Mouse (Mus musculus) thymus, postnatal 4 days (tissue): ENCODE results near the gene Ptpn5.
A peak's percentile ranks its signal among the peaks of the same experiment; 100 is the strongest.

Source experiments
- DNase-seq: peaks from one replicate; pipeline ENCODE4 v3.0.0; 2021

Gene Ptpn5

DNA sequence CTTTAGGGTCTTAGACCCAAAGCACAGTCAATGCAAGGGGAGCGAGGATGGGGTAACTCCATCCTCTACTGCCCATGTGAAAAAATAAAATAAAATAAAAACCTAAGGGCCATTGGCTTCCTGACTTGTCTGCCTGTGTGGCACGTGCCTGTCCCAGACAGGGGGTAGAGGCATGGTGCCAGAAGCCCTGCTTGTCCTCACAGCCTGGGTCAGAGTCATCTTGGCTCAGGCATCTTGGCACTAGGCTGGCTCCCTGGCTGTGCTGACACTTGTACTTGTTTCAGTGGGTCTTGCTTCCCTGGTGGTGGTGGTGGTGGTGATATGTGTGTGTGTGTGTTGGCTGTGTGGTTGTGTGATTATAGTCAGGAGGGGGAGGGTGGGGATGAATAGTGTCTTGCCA is 78.8 kb downstream of the Ptpn5 start:
- no peak for DNase-seq

DNA sequence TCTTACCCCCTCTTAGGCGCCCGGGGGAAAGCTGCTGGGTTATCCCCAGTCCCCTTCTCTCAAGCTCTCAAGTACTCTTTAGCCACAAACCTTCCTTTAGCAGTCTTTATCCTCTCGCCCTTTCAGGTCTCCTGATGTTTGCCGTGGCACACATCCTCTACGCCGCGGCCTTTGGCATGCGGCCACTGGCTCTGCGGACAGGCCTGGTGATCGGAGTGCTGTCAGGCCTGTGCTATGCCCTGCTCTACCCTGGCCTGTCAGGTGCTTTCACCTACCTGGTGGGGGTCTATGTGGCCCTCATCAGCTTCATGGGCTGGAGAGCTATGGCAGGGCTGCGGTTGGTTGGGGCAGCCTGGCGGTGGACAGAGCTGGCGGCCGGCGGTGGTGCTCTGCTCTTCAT is 80.2 kb downstream of the Ptpn5 start:
- DNase-seq: no peak

DNA sequence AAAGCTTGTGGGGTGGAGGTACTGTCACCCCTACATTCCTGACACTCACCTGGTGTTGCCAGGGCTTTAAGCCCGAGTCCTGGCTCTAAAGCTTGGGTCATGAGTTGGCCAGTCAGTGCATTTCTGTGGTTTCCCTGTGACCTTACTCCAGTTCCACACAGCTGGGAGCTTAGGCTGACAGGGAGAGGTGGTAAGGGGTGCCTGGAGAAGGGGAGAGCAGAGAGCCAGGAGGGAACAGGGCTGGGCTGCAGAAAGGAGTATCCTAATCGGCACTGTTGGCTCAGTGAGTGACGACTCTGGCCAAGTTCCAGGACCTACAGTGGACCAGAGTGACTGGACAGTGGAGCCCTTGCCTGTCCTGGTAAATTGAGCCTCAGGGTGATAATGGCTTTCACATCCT is 81.2 kb downstream of the Ptpn5 start:
- DNase-seq: no peak

DNA sequence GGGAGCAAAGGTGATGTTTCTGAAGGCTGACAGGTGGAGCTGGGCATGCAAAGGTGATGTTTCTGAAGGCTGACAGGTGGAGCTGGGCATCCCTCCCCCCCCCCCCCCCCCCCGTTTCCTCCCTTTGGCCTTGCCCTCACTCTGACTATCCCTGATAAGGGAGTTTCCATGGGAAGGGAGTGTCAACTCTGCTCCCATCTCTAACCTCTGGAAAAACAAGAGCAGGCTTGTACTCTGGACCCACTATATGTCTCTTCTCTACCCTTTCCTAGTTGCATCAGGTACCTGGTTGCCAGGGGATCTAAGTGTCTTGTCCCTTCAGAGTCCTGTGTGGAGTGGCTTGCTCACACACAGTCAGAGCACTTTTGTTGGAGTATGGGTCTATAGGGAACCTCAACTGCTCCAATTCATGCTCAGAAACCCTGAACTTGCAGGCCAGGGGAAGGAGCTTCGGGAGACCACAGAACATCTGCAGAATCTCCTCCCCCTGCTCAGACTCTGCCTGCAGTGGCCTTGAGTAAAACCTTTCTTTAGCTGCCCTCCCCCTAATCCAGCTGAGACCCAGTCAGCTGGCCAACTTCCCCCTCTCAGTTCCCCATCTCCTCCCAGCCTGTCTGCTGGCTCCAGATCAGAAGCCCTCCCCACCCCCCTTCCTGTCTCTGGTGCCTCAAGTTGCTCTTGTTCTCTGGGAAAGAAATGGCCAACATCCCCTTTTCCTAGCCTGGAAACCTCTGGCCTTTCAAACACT is 81.9 kb downstream of the Ptpn5 start:
- DNase-seq: peak; percentile 31

DNA sequence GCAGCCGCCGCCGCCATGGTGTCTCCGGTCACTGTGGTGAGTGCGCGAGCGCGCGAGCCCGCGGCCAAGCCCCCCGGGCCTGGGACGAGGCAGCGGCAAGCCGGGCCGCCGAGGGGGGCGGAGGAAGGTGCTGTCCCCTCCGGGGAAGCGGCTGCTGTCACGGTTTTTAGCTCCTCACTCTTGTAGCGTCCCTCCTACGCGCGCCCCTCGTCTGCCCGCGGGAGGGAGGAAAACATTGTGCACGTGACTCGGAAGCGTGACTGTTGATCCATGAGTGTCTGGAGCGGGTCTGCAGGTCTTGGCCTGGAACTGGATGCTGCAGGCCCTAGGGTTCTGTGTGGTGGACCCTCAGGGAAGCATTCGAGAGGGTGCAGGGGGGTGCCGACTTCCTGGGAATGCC is 82.7 kb downstream of the Ptpn5 start:
- no peak for DNase-seq

DNA sequence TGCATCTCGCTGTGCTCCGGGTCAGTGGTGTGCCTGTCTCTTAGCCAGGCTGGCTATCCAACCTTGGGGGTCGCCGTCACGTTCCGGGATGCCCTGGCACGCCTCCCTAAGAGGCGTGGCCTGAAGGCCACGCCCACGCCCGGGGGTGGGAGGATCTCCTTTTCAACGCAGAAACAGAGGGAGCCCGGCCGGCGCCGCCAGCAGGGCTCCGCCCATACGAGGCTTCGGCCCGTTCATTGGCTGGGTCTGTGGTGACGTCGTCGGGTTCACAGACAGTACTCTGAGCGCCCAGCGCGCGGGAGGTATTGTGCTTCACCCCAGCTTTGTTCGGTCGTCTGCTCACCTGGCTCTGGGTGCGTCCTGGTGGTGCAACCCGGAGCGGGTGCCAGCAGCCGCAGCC is 83.1 kb downstream of the Ptpn5 start, which contains the start of gene Tmem86a:
TSS of gene Tmem86a (plus strand) at position 236 of the 400 bp plus-strand sequence.
- DNase-seq: peak; percentile 96

DNA sequence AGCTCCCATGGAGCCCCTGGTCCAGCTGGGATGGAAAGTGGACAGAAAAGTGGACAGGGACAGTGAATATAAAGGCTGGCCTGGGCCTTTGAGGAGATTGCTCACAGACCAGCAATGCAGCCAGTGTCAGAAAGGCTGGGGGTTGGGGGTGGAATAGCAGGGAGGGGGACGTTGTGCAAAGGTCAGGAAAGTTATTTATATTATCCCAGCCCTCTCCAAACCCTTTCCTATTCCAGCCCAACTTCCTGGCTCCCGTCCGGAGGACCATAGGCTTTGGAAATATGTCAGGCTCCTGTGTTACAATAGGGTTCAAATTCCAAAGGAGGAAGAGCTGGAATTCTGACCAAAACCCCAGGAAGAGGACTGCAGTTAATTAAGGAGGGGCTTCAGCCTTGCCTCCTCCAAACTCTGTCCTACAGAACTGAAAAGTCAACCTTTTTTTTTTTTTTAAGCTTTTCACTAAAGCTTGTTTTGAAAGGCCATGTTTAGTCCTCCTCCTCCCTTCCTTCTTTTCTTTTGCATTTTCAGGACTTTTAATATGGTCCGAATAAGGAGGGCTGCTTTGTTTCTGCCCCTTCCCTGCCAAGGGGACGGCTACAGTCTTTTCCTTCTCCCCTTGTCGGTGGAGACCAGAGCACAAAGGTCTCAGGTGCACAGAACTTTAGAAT is 90.5 kb downstream of the Ptpn5 start:
- no peak for DNase-seq

DNA sequence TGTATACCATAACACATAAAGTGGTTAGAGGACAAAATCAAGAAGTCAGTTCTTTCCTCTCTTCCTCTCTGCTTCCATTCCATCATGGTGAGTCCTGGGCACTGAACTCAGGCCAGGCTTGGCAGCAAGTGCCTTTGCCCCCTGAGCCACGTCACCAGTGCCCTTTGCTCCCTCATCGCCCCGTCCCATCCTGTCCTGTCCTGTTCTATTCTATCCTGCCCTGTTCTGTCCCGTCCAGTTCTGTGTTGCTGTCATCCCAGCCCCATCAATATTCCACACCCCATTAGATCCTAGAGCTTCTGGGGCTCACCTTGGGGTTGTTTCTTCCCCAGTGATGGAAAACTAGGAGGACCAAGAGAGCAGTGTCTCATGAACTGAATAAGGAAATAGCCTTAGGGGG is 91.4 kb downstream of the Ptpn5 start:
- DNase-seq: no peak

DNA sequence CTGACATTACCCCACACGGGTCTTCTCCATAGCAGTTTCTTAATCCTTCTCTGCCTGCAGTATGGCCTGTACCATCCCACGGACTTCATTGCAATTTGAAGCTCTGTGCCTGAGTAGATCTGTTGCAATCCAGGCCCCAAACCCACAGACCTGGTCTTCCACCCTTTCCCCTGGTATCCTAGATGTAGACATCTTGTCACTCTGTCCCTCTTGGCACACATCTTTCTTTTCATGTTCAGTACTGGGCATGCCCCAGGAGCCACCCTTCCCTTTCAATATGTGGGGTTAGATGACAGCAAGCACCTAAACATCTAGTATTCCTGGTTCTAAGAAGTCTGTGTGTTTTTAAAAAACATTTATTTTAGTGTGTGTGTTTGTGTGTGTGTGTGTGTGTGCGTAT is 91.8 kb downstream of the Ptpn5 start:
- no peak for DNase-seq

DNA sequence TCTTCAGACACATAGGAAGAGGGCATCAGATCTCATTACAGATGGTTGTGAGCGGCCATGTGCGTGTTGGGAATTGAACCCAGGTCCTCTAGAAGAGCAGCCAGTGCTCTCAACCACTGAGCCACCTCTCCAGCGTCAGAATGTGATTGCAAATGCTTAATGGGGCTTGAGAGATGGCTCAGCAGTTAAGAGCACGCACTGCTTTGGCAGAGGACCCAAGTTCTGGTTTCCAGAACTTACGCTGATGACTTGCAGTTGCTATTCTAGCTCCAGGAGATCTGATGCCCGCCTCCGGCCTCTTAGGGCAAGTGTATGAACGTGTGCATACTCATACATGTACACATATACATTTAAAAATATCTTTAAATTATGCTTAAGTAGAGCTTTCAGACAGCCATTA is 98.1 kb downstream of the Ptpn5 start:
- no peak for DNase-seq

DNA sequence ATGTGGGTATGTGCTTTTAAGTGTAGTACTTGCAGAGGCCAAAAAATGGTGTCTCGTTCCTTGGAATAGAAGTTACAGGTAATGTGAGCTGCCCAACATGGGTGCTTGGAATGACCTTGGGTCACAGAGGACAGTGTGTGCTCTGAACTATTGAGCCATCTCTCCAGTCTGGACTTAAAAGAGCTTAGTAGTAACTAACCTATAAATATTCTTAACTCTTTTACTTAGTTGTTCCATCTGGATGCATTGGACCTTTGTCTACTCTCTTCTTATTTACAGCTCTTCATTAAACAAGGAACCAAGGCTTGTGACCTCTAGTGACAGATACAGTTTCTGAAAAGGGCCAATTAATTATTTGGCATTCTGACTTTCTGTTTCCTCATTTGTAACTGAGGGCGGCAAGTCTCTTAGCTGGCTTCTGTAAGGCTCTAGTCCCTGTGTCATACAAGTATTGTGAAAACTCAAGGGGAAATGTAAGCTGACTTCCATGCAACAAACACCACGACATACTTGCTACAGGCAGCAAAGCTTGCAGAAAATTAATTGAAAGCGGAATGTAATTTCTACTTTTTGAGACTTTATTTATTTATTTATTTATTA is 98.6 kb downstream of the Ptpn5 start:
- DNase-seq: no peak

DNA sequence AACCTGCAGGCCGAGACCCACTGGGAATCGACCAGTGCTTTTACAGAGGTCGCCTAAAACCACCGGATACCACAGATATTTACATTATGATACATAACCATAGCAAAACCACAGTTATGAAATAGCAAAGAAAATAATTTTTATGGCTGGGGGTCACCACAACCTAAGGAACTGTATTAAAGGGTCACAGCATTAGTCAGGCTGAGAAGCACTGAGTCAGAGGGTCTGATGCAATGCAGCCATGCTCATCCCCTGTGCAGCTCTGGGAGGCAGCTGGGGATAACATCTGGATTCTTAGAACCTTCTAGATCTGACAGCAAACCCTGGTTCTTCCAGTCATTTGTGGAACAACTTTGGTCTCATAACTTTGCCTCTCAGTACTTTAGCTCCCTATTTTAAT is 102.1 kb downstream of the Ptpn5 start:
- no peak for DNase-seq

DNA sequence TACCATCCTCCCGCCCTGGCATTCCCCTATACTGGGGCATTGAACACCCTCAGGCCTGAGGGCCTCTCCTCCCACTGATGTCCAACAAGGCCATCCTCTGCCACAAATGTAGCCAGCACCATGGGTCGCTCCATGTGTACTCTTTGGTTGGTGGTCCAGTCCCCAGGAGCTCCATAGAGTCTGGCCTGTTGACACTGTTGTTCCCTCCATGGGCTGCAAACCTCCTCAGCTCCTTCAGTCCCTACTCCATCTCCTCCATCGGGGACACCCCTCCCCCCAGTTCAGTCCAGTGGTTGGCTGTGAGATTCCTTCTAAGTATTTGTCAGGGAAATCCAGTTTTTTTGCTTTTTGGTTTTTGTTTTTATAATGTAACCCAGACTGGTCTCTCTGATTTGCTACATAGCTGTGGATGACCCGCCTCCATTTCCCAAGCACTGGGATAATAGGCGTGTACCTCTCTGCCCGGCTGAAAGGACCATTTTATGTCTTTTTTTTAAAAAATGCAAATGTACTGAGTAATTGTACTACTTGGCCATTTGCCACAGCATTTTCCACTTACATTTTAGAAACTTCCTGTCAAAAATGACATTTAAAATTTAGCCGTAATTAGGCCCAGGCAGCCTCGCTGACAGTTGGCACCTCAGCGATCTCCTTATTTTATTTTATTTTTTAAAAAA is 102.8 kb downstream of the Ptpn5 start:
- no peak for DNase-seq
